Mouse (Mus musculus): ENCODE results near the gene AC161166.1. TPM values are rescaled to one million over a fixed set of nuclear protein-coding genes. Genes with fewer than 3 reads are reported as not detected.

The AC161166.1 gene
- polyA plus RNA-seq, 1 experiment from 2014 or later = 0.52 TPM

GRCm38 (mm10) chr7:24531211-24531971 lies 19.1 kb upstream of the AC161166.1 start:
- peaks cover 7% of the 10 kb centered on the region for H3K36me3 ChIP-seq (ENCODE audit: control insufficient read depth, insufficient read depth, low read length)
- no peak overlapping the region for H3K27ac ChIP-seq (replicated peaks; ENCODE audit: low read depth, low read length)
- 1% methylated on average over 43 of the region's 43 CpGs for WGBS
- ATAC-seq (ENCODE audit: insufficient number of reproducible peaks, low FRiP score, low TSS enrichment, low read depth) (0 out of 2 replicates have a peak, but pooled peaks have one; percentile 0), DNase-seq (ENCODE audit: low spot score) (peak; percentile 82)
- peak overlapping the region; percentile 88 for H3K4me2 ChIP-seq (ENCODE audit: low read depth, severe bottlenecking)
- H3K27me3 ChIP-seq (ENCODE audit: control insufficient read depth, insufficient read depth, low read length) = peaks cover 13% of the 10 kb centered on the region
- peaks cover 16% of the 10 kb centered on the region for H3K4me1 ChIP-seq (ENCODE audit: control insufficient read depth, insufficient read depth, low read length)
- no peaks in the 10 kb centered on the region; the same call in 1 of the 2 replicates for H3K9me3 ChIP-seq (ENCODE audit: control insufficient read depth, low read length)
- peak overlapping the region; percentile 81 for H3K9ac ChIP-seq (ENCODE audit: low read length)
- H3K4me3 ChIP-seq (ENCODE audit: low read depth, low read length) = peak overlapping the region; percentile 56

DNA sequence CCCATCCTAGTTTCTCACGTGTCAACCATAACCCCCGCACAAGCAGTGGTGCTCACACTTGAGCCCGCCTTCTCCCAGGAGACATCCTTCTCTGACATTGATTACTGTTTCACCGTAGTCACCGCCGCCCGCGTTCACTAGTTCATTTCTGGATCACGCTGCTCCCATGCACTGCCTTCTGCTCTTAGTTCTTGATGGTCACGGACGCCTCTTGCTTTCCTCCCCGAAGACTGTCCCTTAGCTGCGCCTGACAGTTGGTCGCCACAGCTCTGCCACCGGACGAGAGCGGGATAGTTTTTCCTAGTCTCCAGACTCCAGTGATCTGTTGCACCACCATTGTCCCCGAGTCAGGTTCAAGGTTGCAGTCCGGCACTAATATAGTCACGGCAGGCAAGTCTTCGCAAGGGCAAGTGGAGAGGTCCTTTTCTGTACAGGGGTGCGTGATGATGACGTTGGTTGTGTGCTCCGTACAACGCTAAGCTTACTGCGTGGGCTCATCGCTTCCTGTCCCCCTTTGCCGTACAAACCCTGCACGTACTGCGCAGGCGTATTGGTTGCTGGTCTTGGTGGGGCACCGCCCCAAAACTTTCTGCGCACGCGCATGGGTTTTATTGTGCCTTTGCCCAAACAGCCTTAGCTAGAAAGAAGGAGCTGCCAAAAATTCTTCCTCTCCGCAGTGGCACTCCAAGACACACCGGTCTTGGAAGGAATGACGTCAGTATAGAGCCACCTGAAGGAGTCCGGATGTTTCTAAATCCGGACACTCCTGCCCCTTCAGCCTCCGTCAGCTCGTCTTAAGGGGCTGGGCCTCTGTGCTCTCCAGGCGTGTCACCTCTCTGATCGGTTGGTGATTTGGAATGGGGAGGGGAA lies 18.0 kb upstream of the AC161166.1 start, which contains the start of gene Irgq:
TSS of gene Irgq (plus strand) at position 628 of the 870 bp plus-strand sequence.
- 1% methylated on average over 44 of the region's 44 CpGs for WGBS
- DNase-seq (ENCODE audit: low spot score) (peak; percentile 99), ATAC-seq (ENCODE audit: insufficient number of reproducible peaks, low FRiP score, low TSS enrichment, low read depth) (peak; percentile 91)
- no peaks in the 10 kb centered on the region; the same call in 1 of the 2 replicates for H3K9me3 ChIP-seq (ENCODE audit: control insufficient read depth, low read length)
- H3K27ac ChIP-seq (replicated peaks; ENCODE audit: low read depth, low read length) = 0 out of 2 replicates have a peak within 1 kb of the TSS, but pooled peaks have one; percentile 56
- H3K9ac ChIP-seq (ENCODE audit: low read length) = peak within 1 kb of the TSS; percentile 81
- H3K27me3 ChIP-seq (ENCODE audit: control insufficient read depth, insufficient read depth, low read length) = peaks cover 13% of the 10 kb centered on the region
- H3K36me3 ChIP-seq (ENCODE audit: control insufficient read depth, insufficient read depth, low read length) = peaks cover 7% of the 10 kb centered on the region
- peaks cover 16% of the 10 kb centered on the region for H3K4me1 ChIP-seq (ENCODE audit: control insufficient read depth, insufficient read depth, low read length)
- peak within 1 kb of the TSS; percentile 88 for H3K4me2 ChIP-seq (ENCODE audit: low read depth, severe bottlenecking)
- peak within 1 kb of the TSS; percentile 56 for H3K4me3 ChIP-seq (ENCODE audit: low read depth, low read length)

GRCm38 (mm10) chr7:24529580-24529979 lies 17.3 kb upstream of the AC161166.1 start:
- peaks cover 13% of the 10 kb centered on the region for H3K27me3 ChIP-seq (ENCODE audit: control insufficient read depth, insufficient read depth, low read length)
- WGBS = 57% methylated on average over 11 of the region's 11 CpGs
- H3K4me2 ChIP-seq (ENCODE audit: low read depth, severe bottlenecking) = peak overlapping the region; percentile 88
- peaks cover 16% of the 10 kb centered on the region for H3K4me1 ChIP-seq (ENCODE audit: control insufficient read depth, insufficient read depth, low read length)
- ATAC-seq (ENCODE audit: insufficient number of reproducible peaks, low FRiP score, low TSS enrichment, low read depth) (no peak), DNase-seq (ENCODE audit: low spot score) (no peak)
- H3K27ac ChIP-seq (replicated peaks; ENCODE audit: low read depth, low read length) = no peak overlapping the region
- H3K9ac ChIP-seq (ENCODE audit: low read length) = peak overlapping the region; percentile 75
- peak overlapping the region; percentile 56 for H3K4me3 ChIP-seq (ENCODE audit: low read depth, low read length)
- no peaks in the 10 kb centered on the region; the same call in 1 of the 2 replicates for H3K9me3 ChIP-seq (ENCODE audit: control insufficient read depth, low read length)
- peaks cover 7% of the 10 kb centered on the region for H3K36me3 ChIP-seq (ENCODE audit: control insufficient read depth, insufficient read depth, low read length)

DNA sequence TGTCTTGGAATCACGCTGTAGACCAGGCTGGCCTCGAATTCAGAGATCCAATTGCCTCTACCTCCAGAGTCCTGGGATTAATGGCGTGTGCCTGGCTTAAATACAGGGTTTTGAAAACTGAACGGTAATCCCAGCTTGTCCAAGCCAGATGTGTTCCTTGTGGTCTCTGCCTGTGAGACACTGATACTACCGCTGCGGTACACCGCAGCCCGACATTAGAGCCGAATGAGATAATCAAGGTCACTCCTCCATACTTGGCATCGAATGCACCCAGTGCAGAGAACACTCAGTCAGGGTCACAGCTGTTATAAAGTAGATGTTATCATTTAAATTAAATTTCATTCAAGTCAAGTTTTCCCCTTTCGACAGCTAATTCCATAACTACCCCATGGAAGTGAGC lies 16.6 kb upstream of the AC161166.1 start:
- H3K27me3 ChIP-seq (ENCODE audit: control insufficient read depth, insufficient read depth, low read length) = peaks cover 9% of the 10 kb centered on the region
- no peak overlapping the region for H3K4me2 ChIP-seq (ENCODE audit: low read depth, severe bottlenecking)
- H3K9ac ChIP-seq (ENCODE audit: low read length) = no peak overlapping the region
- peaks cover 6% of the 10 kb centered on the region for H3K36me3 ChIP-seq (ENCODE audit: control insufficient read depth, insufficient read depth, low read length)
- no peaks in the 10 kb centered on the region; the same call in 1 of the 2 replicates for H3K9me3 ChIP-seq (ENCODE audit: control insufficient read depth, low read length)
- 95% methylated on average over 11 of the region's 11 CpGs for WGBS
- ATAC-seq (ENCODE audit: insufficient number of reproducible peaks, low FRiP score, low TSS enrichment, low read depth) = no peak
- peaks cover 11% of the 10 kb centered on the region; the same call in 1 of the 2 replicates for H3K4me1 ChIP-seq (ENCODE audit: control insufficient read depth, insufficient read depth, low read length)
- H3K4me3 ChIP-seq (ENCODE audit: low read depth, low read length) = no peak overlapping the region
- DNase-seq (ENCODE audit: low spot score) = no peak
- H3K27ac ChIP-seq (replicated peaks; ENCODE audit: low read depth, low read length) = no peak overlapping the region

DNA sequence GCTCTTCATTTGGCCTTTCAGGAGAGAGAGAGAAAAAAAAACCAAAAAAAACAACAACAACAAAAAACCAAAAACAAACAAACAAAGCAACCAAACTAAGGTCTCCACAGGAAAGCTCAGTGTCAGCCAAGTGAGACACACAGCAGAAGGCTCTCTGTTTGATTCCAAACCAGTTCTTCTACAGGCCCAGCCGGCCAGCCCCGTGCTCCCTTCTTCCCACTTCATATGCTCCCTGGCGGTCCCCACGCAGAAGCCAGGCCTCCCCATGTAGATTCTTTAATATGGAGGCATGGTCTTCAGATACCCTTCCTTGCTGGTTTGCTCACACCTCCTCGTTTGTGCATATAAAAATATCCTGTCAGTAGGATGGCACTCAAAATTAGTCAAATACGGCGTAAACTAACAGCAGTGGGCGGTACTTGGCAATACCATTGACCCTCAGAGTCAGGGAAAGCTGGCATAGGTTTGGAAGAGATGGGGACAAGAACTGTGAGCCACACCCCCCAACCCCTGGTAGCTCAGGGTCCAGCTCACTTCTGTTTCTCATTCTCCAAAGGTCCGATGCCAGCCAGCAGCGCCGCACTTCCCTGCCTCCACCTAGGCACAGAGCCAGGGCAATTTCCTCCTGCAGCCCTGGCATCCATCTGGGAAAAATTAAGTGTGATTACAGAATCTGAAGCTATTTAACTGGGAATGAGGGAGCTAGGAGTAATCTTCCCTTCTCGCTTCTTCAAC lies 13.6 kb upstream of the AC161166.1 start:
- WGBS = 88% methylated on average over 12 of the region's 12 CpGs
- Histone ChIP-seq H3K9ac (ENCODE audit: low read length) (no peak overlapping the region), H3K9me3 (ENCODE audit: control insufficient read depth, low read length) (no peaks in the 10 kb centered on the region; the same call in 1 of the 2 replicates), H3K4me2 (ENCODE audit: low read depth, severe bottlenecking) (no peak overlapping the region), H3K36me3 (ENCODE audit: control insufficient read depth, insufficient read depth, low read length) (no peaks in the 10 kb centered on the region; the same call in 1 of the 2 replicates), H3K27me3 (ENCODE audit: control insufficient read depth, insufficient read depth, low read length) (no peaks in the 10 kb centered on the region), H3K4me3 (ENCODE audit: low read depth, low read length) (no peak overlapping the region), H3K4me1 (ENCODE audit: control insufficient read depth, insufficient read depth, low read length) (peaks cover 5% of the 10 kb centered on the region; the same call in 1 of the 2 replicates), H3K27ac (replicated peaks; ENCODE audit: low read depth, low read length) (no peak overlapping the region)
- no peak for DNase-seq (ENCODE audit: low spot score)
- no peak for ATAC-seq (ENCODE audit: insufficient number of reproducible peaks, low FRiP score, low TSS enrichment, low read depth)

DNA sequence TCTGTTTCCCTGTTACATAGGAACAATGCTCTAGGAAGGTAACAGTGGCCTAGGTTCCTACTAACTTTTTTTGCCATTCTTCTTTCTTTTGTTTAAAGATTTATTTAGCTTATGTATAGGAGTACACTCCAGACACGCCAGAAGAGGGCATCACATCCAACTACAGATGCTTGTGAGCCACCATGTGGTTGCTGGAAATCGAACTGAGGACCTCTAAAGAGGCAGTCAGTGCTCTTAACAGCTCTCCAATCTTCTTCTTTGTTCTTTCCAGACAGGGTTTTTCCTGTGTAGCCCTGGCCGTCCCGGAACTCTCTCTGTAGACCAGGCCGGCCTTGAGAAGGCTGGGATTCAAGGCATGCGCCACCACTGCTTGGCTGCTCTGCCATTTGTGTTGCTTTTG lies 12.7 kb upstream of the AC161166.1 start:
- Histone ChIP-seq H3K36me3 (ENCODE audit: control insufficient read depth, insufficient read depth, low read length) (no peaks in the 10 kb centered on the region; the same call in 1 of the 2 replicates), H3K9ac (ENCODE audit: low read length) (no peak overlapping the region), H3K27me3 (ENCODE audit: control insufficient read depth, insufficient read depth, low read length) (no peaks in the 10 kb centered on the region), H3K4me3 (ENCODE audit: low read depth, low read length) (no peak overlapping the region), H3K9me3 (ENCODE audit: control insufficient read depth, low read length) (no peaks in the 10 kb centered on the region; the same call in 1 of the 2 replicates), H3K4me2 (ENCODE audit: low read depth, severe bottlenecking) (no peak overlapping the region), H3K27ac (replicated peaks; ENCODE audit: low read depth, low read length) (no peak overlapping the region), H3K4me1 (ENCODE audit: control insufficient read depth, insufficient read depth, low read length) (peaks cover 5% of the 10 kb centered on the region; the same call in 1 of the 2 replicates)
- WGBS = 86% methylated on average over 6 of the region's 6 CpGs
- ATAC-seq (ENCODE audit: insufficient number of reproducible peaks, low FRiP score, low TSS enrichment, low read depth) (no peak), DNase-seq (ENCODE audit: low spot score) (no peak)

- Histone ChIP-seq H3K36me3 (ENCODE audit: control insufficient read depth, insufficient read depth, low read length) (no peaks in the 10 kb centered on the region; the same call in 1 of the 2 replicates), H3K4me1 (ENCODE audit: control insufficient read depth, insufficient read depth, low read length) (no peaks in the 10 kb centered on the region), H3K27me3 (ENCODE audit: control insufficient read depth, insufficient read depth, low read length) (no peaks in the 10 kb centered on the region), H3K9me3 (ENCODE audit: control insufficient read depth, low read length) (no peaks in the 10 kb centered on the region), H3K4me2 (ENCODE audit: low read depth, severe bottlenecking) (no peak overlapping the region), H3K27ac (replicated peaks; ENCODE audit: low read depth, low read length) (no peak overlapping the region), H3K9ac (ENCODE audit: low read length) (no peak overlapping the region), H3K4me3 (ENCODE audit: low read depth, low read length) (no peak overlapping the region)
- ATAC-seq (ENCODE audit: insufficient number of reproducible peaks, low FRiP score, low TSS enrichment, low read depth) (no peak), DNase-seq (ENCODE audit: low spot score) (no peak)
- 81% methylated on average over 6 of the region's 6 CpGs for WGBS
Observed at GRCm38 (mm10) chr7:24523723-24524122, 11.5 kb upstream of the AC161166.1 start.

All from limb, embryonic 11.5 days (tissue).